Mouse (Mus musculus): ENCODE data around the gene Slc41a3.

GRCm38 (mm10) chr6:90567928-90568327 is 36.6 kb upstream of the Slc41a3 start:
- no peak for TF ChIP-seq EP300 (IDR thresholded peaks at IDR 0.05)
- no peak for TF ChIP-seq CTCF (IDR thresholded peaks at IDR 0.05)

Data from lung, postnatal 0 days (tissue).